Mouse (Mus musculus) brain, embryonic 14.5 days (tissue): ENCODE results near the gene Rasl12.

Experiments
- CTCF ChIP-seq: fragments of 200-500 bp; IDR thresholded peaks from 2 replicates; pipeline ENCODE4 v1.5.1; 2012; ENCODE audit warnings: inconsistent platforms, mild to moderate bottlenecking, moderate library complexity, borderline replicate concordance; ENCODE audit not compliant: insufficient read depth, insufficient read length; ENCODE audit errors: extremely low read depth
- POLR2A ChIP-seq: fragments of 200-500 bp; IDR thresholded peaks from 2 replicates; pipeline ENCODE4 v1.6.1; 2012; ENCODE audit warnings: mild to moderate bottlenecking, inconsistent platforms, borderline replicate concordance; ENCODE audit not compliant: poor library complexity, insufficient read depth, insufficient read length, severe bottlenecking; ENCODE audit errors: extremely low read depth

DNA sequence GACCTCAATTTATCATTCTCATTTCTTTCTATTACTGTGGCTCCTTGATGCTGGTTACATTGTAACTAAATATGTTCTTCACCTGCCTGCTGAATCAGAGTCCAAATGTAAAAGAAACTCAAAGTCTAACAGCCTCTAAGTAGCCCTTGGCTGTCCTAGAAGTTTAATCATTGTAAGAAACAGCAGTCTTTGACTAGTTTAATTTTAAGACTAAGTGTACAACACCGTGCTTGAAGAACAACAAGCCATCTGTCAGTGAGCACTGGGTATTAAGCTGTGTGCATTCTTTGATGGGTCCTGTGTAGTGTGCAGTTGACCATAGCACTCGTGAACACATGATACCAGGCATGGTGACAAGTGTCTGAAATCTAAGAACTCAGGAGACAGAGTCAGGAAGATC lies 29.2 kb downstream of the Rasl12 start:
- no peak for TF ChIP-seq CTCF
- no peak for TF ChIP-seq POLR2A
